Mouse (Mus musculus) ES-E14 (cell line): ENCODE data around the gene Fam189a2. TPM values are rescaled to one million over a fixed set of nuclear protein-coding genes. Genes with fewer than 3 reads are reported as not detected.

ENCODE experiments used
- DNase-seq: peaks from one replicate; pipeline ENCODE4 v3.0.0-alpha.2; 2013; ENCODE audit warnings: low read depth, low spot score
- H3K27ac ChIP-seq: 2 replicates; pipeline ENCODE4 v1.5.1; 2012; ENCODE audit warnings: low read depth, mild to moderate bottlenecking, low read length, moderate library complexity, mixed read lengths; ENCODE audit not compliant: poor library complexity, insufficient read depth, severe bottlenecking
- H3K36me3 ChIP-seq: 2 replicates; pipeline ENCODE4 v1.6.1; 2012; ENCODE audit warnings: mild to moderate bottlenecking, low read length, moderate library complexity, mixed read lengths; ENCODE audit not compliant: control insufficient read depth, poor library complexity, insufficient read depth, severe bottlenecking
- H3K4me1 ChIP-seq, 2 experiments: fragments of 150-350 bp in 1 of 2; sonication (generic) in 1 of 2; 2 replicates each; pipeline ENCODE4 v1.6.1; 2012; ENCODE audit warnings: low read length in 2 of 2, mild to moderate bottlenecking in 1 of 2, mixed read lengths in 1 of 2; ENCODE audit not compliant: control insufficient read depth in 2 of 2, insufficient read depth in 2 of 2, poor library complexity in 1 of 2
- H3K4me3 ChIP-seq, 2 experiments: fragments of 150-350 bp in 1 of 2; sonication (generic) in 1 of 2; 2 replicates each; pipeline ENCODE4 v1.5.1; 2012; ENCODE audit warnings: low read length in 2 of 2, low read depth in 1 of 2, mild to moderate bottlenecking in 1 of 2, mixed read lengths in 1 of 2; ENCODE audit not compliant: insufficient read depth in 1 of 2, poor library complexity in 1 of 2, severe bottlenecking in 1 of 2
- H3K9ac ChIP-seq: 2 replicates; pipeline ENCODE4 v1.6.1; 2012; ENCODE audit warnings: low read depth, mild to moderate bottlenecking, low read length, mixed read lengths; ENCODE audit not compliant: poor library complexity, insufficient read depth, severe bottlenecking
- H3K9me3 ChIP-seq: fragments of 150-350 bp; sonication (generic); 2 replicates; pipeline ENCODE4 v1.6.1; 2012; ENCODE audit warnings: low read depth, mild to moderate bottlenecking, low read length; ENCODE audit not compliant: control insufficient read depth, insufficient read depth
- CHD2 ChIP-seq: IDR thresholded peaks from 2 replicates; pipeline ENCODE4 v1.6.1; 2014; ENCODE audit warnings: mild to moderate bottlenecking, low read depth, low read length, inconsistent platforms
- HCFC1 ChIP-seq: IDR thresholded peaks from 2 replicates; pipeline ENCODE4 v1.6.1; 2012; ENCODE audit warnings: low read length, inconsistent platforms, borderline replicate concordance; ENCODE audit not compliant: insufficient read depth
- MAFK ChIP-seq: IDR thresholded peaks from 2 replicates; pipeline ENCODE4 v1.6.1; 2014; ENCODE audit warnings: mild to moderate bottlenecking, low read depth, low read length, inconsistent platforms; ENCODE audit not compliant: insufficient read depth
- ZC3H11A ChIP-seq: IDR thresholded peaks from 2 replicates; pipeline ENCODE4 v1.6.1; 2012; ENCODE audit warnings: low read depth, mild to moderate bottlenecking, inconsistent platforms, low read length, borderline replicate concordance
- ZNF384 ChIP-seq: IDR thresholded peaks from 2 replicates; pipeline ENCODE4 v1.6.1; 2012; ENCODE audit warnings: low read depth, low read length, inconsistent platforms
- in situ Hi-C, 2 experiments: fragments of 600-800 bp; cut with MboI; formaldehyde crosslinking; loops; one replicate each; pipeline ENCODE4 v1.15.1; 2025; ENCODE audit warnings: low sequenced_read_pairs in 2 of 2, inconsistent platforms in 1 of 2; ENCODE audit not compliant: unreplicated experiment in 2 of 2
- total RNA-seq: library from RNA; depleted of rRNA; stranded (reverse); fragments of 300-350 nt; gene quantifications from 2 replicates; pipeline ENCODE4 v1.2.3, GENCODE M21; 2012

The Fam189a2 gene
- total RNA-seq, 1 experiment, result 1.6 TPM

- no peaks in the 10 kb centered on the region for H3K36me3 ChIP-seq
- in situ Hi-C loops, result loop anchor here (25.0 kb wide), 1 partner anchor 377 kb away; no protein-coding TSS in a partner anchor
- H3K9ac ChIP-seq, result no peak overlapping the region
- no peak overlapping the region for H3K27ac ChIP-seq
- DNase-seq, result no peak
- peaks cover 0 to 5% of the 10 kb centered on the region in 2 experiments; a peak in 1 of 4 replicates for H3K4me1 ChIP-seq
- no peak overlapping the region for H3K4me3 ChIP-seq
- no peaks in the 10 kb centered on the region for H3K9me3 ChIP-seq
- TF ChIP-seq HCFC1 (no peak), MAFK (no peak), CHD2 (no peak), ZNF384 (no peak), ZC3H11A (no peak)
These were observed 66.4 kb downstream of the Fam189a2 start for GRCm38 (mm10) chr19:23964401-23964910.

- DNase-seq, result peak; percentile 66
- H3K4me3 ChIP-seq, result no peak overlapping the region
These were observed 69.3 kb downstream of the Fam189a2 start for GRCm38 (mm10) chr19:23961516-23961915.

GRCm38 (mm10) chr19:23960831-23961447 is 69.9 kb downstream of the Fam189a2 start:
- Histone ChIP-seq H3K4me1 (peaks cover 2 to 14% of the 10 kb centered on the region in 2 experiments; a peak in 2 of 4 replicates), H3K36me3 (no peaks in the 10 kb centered on the region), H3K27ac (no peak overlapping the region), H3K9me3 (no peaks in the 10 kb centered on the region), H3K9ac (no peak overlapping the region), H3K4me3 (no peak overlapping the region)
- no peak for DNase-seq
- TF ChIP-seq MAFK, result no peak
- no peak for TF ChIP-seq HCFC1
- TF ChIP-seq CHD2, result no peak
- no peak for TF ChIP-seq ZNF384
- no peak for TF ChIP-seq ZC3H11A
- in situ Hi-C loops, result loop anchor here (25.0 kb wide), 1 partner anchor 374 kb away; no protein-coding TSS in a partner anchor

More at GRCm38 (mm10) chr19:23961516-23961915, 69.3 kb downstream of the Fam189a2 start:
- H3K4me1 ChIP-seq, result peaks cover 2 to 11% of the 10 kb centered on the region in 2 experiments; a peak in 1 of 4 replicates
- H3K9ac ChIP-seq, result no peak overlapping the region
- no peaks in the 10 kb centered on the region for H3K36me3 ChIP-seq
- TF ChIP-seq HCFC1, result no peak
- TF ChIP-seq CHD2, result no peak
- 0 out of 2 replicates have a peak, but pooled peaks have one; percentile 17 for TF ChIP-seq ZNF384
- peak; percentile 97 for TF ChIP-seq ZC3H11A
- no peak for TF ChIP-seq MAFK
- no peak overlapping the region for H3K27ac ChIP-seq
- H3K9me3 ChIP-seq, result no peaks in the 10 kb centered on the region
- in situ Hi-C loops, result loop anchor here (25.0 kb wide), 1 partner anchor 374 kb away; no protein-coding TSS in a partner anchor

- in situ Hi-C loops, result loop anchor here (25.0 kb wide), 1 partner anchor 373 kb away; no protein-coding TSS in a partner anchor
- Histone ChIP-seq H3K9ac (no peak overlapping the region), H3K4me3 (no peak overlapping the region), H3K4me1 (peaks cover 2 to 19% of the 10 kb centered on the region in 2 experiments; a peak in 2 of 4 replicates), H3K9me3 (no peaks in the 10 kb centered on the region), H3K36me3 (no peaks in the 10 kb centered on the region), H3K27ac (no peak overlapping the region)
- TF ChIP-seq ZNF384 (no peak), HCFC1 (no peak), ZC3H11A (no peak), MAFK (no peak), CHD2 (no peak)
- no peak for DNase-seq
These were observed 70.5 kb downstream of the Fam189a2 start for GRCm38 (mm10) chr19:23960275-23960674.
